Comparison of ENCODE assay signal across 8 mouse cellular contexts in the genomic region with DNA sequence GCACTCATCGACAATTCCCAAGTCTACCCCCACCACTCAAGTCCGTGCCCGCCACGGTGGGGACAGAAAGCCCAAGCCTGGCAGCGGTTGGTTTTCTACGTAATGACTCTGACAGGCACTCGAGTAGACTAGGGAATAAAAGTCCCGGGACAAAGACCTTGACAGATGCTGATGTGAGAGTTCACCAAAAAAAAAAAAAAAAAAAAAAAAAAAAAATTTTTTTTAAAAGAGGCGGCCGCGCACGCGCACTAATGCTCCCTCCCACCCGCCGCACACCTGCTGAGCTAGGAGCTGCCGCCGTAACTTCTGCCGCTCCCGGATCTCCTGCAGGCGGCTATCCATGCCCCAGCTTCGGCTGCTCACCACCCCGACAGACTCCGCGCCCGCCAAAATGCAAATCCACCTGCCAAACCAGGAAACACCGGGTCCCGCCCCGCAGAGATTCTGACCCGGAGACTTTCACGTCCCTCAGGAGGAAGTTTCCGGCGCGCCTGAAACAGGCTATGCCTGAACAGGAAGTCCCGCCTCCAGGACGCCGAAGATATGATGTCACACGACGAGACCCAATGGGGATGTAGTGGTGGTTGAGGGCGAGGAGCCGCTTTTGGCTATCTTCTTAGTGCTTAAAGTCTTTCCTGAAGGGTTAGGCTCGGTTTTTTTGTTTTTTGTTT. TPM values are rescaled to one million over a fixed set of nuclear protein-coding genes. Genes with fewer than 3 reads are reported as not detected.
DNase-seq lines count a peak whose midpoint lies in the region; ATAC-seq and TF ChIP-seq lines count a peak whose summit lies in the region.

Gene Mettl14 (minus strand): TSS at position 623 of the 671 bp plus-strand sequence.

- TF ChIP-seq POLR2A in lung, adult 2 months (IDR thresholded peaks at IDR 0.05; ENCODE audit: borderline replicate concordance, extremely low read depth, low read depth, low read length), result peak; percentile 70; the same call in 1 of the 2 replicates

- H3K36me3 ChIP-seq in ES-E14 (ENCODE audit: control insufficient read depth, insufficient read depth, low read length, poor library complexity, severe bottlenecking), result peaks cover 4% of the 10 kb centered on the region
- peaks cover 10% of the 10 kb centered on the region for H3K36me3 ChIP-seq in forebrain, embryonic 15.5 days

- H3K4me1 ChIP-seq in ES-E14 (ENCODE audit: control insufficient read depth in 2 of 2, insufficient read depth in 2 of 2, low read length in 2 of 2, poor library complexity in 1 of 2), result peaks cover 0 to 2% of the 10 kb centered on the region in 2 experiments; a peak in 1 of 4 replicates
- peaks cover 20% of the 10 kb centered on the region for H3K4me1 ChIP-seq in forebrain, embryonic 15.5 days
- no peaks in the 10 kb centered on the region; the same call in none of the 2 replicates for H3K4me1 ChIP-seq in lung, adult 2 months (ENCODE audit: control insufficient read depth, insufficient read depth, low read length)

- TF ChIP-seq CTCF in lung, adult 2 months (IDR thresholded peaks at IDR 0.05; ENCODE audit: insufficient read depth, low read length), result no peak

- intact Hi-C loops in heart, postnatal 25 days (cut with DNase I), result loop anchor here (2.0 to 5.0 kb wide), 2 partner anchors 62 to 123 kb away; partner anchors contain the start of gene Prss12

- H3K4me2 ChIP-seq in forebrain, embryonic 15.5 days (replicated peaks), result peak within 1 kb of the TSS; percentile 57

- peak within 1 kb of the TSS; percentile 100 for H3K9ac ChIP-seq in ES-E14 (ENCODE audit: insufficient read depth, low read depth, low read length, poor library complexity, severe bottlenecking)
- peak within 1 kb of the TSS; percentile 62 for H3K9ac ChIP-seq in forebrain, embryonic 15.5 days (replicated peaks)

- in situ Hi-C loops in ES-E14 (cut with MboI; ENCODE audit: low sequenced_read_pairs in 2 of 2, unreplicated experiment in 2 of 2), result no loop called here

- no peaks in the 10 kb centered on the region for H3K9me3 ChIP-seq in ES-E14 (ENCODE audit: control insufficient read depth, insufficient read depth, low read depth, low read length)
- H3K9me3 ChIP-seq in forebrain, embryonic 15.5 days, result no peaks in the 10 kb centered on the region

- DNase-seq in ES-E14 (ENCODE audit: low read depth, low spot score), result peak; percentile 96
- DNase-seq in cerebellum, adult 11-12 months, result peak; percentile 97
- DNase-seq in heart, postnatal 25 days (ENCODE audit: low spot score), result peak; percentile 90
- peak; percentile 94 to 98 for DNase-seq in layer of hippocampus, adult 18-20 months (ENCODE audit: low spot score in 2 of 2)
- peak; percentile 93 for DNase-seq in lung, adult 2 months
- peak; percentile 88 to 95 for DNase-seq in thymus, adult 18-20 months

- WGBS in forebrain, embryonic 15.5 days, result under 1% methylated on average over 41 of the region's 41 CpGs
- WGBS in lung, adult 2 months, result under 1% methylated on average over 41 of the region's 41 CpGs

- H3K27ac ChIP-seq in ES-E14 (ENCODE audit: insufficient read depth, low read depth, low read length, poor library complexity, severe bottlenecking), result peak within 1 kb of the TSS; percentile 95
- peak within 1 kb of the TSS; percentile 93 for H3K27ac ChIP-seq in forebrain, embryonic 15.5 days (replicated peaks)

- peak; percentile 99 for ATAC-seq in forebrain, embryonic 15.5 days (replicated peaks)
- ATAC-seq in neutrophil, adult 5-6 weeks (ENCODE audit: extremely low read depth, insufficient number of reproducible peaks, low FRiP score, poor library complexity, severe bottlenecking), result peak; percentile 100

- H3K27me3 ChIP-seq in forebrain, embryonic 15.5 days, result peaks cover 10% of the 10 kb centered on the region; the same call in 1 of the 2 replicates

- H3K4me3 ChIP-seq in ES-E14 (ENCODE audit: insufficient read depth in 1 of 2, low read depth in 1 of 2, low read length in 2 of 2, poor library complexity in 1 of 2, severe bottlenecking in 1 of 2), result peak within 1 kb of the TSS; percentile 90 to 100
- peak within 1 kb of the TSS; percentile 75 for H3K4me3 ChIP-seq in forebrain, embryonic 15.5 days
- peak within 1 kb of the TSS; percentile 97 for H3K4me3 ChIP-seq in lung, adult 2 months (replicated peaks; ENCODE audit: extremely low read depth, low read depth, low read length)

TF ChIP-seq in ES-E14, 5 proteins besides CTCF, POLR2A, EP300 and RAD21:
- TF ChIP-seq ZNF384 (IDR thresholded peaks at IDR 0.05; ENCODE audit: low read depth, low read length) (peak; percentile 98), CHD2 (IDR thresholded peaks at IDR 0.05; ENCODE audit: low read depth, low read length) (no peak), MAFK (IDR thresholded peaks at IDR 0.05; ENCODE audit: insufficient read depth, low read depth, low read length) (no peak), HCFC1 (IDR thresholded peaks at IDR 0.05; ENCODE audit: borderline replicate concordance, insufficient read depth, low read length) (peak; percentile 64; the same call in 1 of the 2 replicates), ZC3H11A (IDR thresholded peaks at IDR 0.05; ENCODE audit: borderline replicate concordance, low read depth, low read length) (no peak)
TF ChIP-seq in ES-E14: peak in this region for 2.

RNA-seq across cellular contexts. Expression of gene Mettl14, which starts in this region (rescaled TPM):
- 12.4 and 14.0 TPM in 2 replicates for total RNA-seq in ES-E14 (2012; rRNA removed)
- 28.3 and 30.3 TPM in 2 replicates for polyA plus RNA-seq in forebrain, embryonic 15.5 days (2015; fragmentation: Nextera tagmentation; extraction: Ambion mirVana)
- total RNA-seq in heart, postnatal 25 days (2021), result 10 to 100 TPM; 10.2 to 11.8 TPM
- 10 to 100 TPM; 13.9 to 15.6 TPM for total RNA-seq in layer of hippocampus, adult 18-20 months (2021)
- polyA plus RNA-seq in lung, adult 2 months (2012; rRNA removed), result 3.3 and 5.7 TPM in 2 replicates
- total RNA-seq in neutrophil, adult 5-6 weeks (2017), result 21.2 and 24.7 TPM in 2 replicates

Comparison
In these comparisons a context has a peak if more than half of its experiments do, and no peak if none do; other contexts are left out.
1. Peak in every context shown above with its lines: DNase-seq, ATAC-seq, H3K4me3 ChIP-seq and H3K27ac ChIP-seq.